Mouse (Mus musculus): Measurements from ENCODE around the gene Adgrg7. TPM values are rescaled to one million over a fixed set of nuclear protein-coding genes. Genes with fewer than 3 reads are reported as not detected.

Adgrg7 gene
- polyA plus RNA-seq (2012; rRNA removed; ENCODE audit: low replicate concordance), result 2.4 TPM in 1 of 2 replicates, not detected in the other

GRCm38 (mm10) chr16:56795481-56796139, at the start of gene Adgrg7:
Gene Adgrg7 (minus strand): TSS chr16:56795855.

DNA sequence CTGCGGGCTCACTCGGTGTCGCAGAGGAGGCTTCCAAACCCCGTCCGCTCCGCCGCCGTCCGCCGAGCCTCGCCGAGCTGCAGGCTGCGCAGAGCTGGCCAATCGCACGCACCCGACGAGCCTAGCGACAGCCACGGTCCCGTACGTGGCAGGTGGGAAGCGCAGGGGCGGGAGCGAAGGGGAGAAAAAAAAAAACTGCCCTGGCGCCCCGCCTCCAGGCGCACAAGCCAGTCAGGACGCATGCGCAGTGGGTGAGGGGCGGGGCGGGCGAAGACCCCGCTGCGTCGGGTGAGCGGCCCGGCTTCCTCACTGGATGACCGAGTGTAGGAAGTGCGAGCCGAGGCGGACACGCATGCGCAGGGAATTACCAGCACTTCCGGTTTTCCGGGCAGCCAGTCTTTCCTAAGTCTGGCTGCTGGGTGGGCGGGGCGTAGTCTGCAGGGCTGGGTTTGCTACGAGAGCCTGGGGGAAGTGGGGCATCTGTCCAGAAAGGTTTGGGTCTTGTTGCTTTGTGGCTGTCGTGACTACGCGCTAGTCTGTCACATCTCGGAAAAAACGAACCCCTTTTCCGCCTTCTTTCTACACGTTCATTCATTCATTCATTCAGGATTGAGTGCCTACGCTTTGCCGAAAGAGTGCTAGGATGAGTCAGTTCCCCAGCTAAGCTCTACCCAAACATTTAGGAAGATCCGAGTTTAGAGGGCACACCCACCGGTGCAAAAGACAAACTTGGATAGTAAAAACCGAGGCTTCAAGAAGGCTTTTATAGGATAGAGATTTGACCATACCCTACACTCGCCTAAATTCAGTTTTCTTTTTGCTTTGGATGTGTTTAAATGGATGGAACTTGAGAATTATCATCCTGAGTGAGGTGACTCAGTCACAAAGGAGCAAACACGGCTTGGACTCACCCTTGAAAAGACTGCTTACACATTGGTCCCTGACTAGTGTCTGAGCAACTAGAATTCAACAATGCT, 78.1 kb downstream of the Adgrg7 start, which contains the start of gene Tfg:
Gene Tfg (minus strand): TSS at position 227 of the 977 bp plus-strand sequence.

Other genes starting within 250 kb of the Adgrg7 start
- gene Tfg, start 78.4 kb downstream of the Adgrg7 start, polyA plus RNA-seq (2012; rRNA removed; ENCODE audit: low replicate concordance), result 89.6 and 115 TPM in 2 replicates
- gene Tmem45a, start 90.3 kb upstream of the Adgrg7 start, polyA plus RNA-seq (2012; rRNA removed; ENCODE audit: low replicate concordance), result 3.1 and 10.8 TPM in 2 replicates
- not detected in 2 replicates for gene Lnp1, start 132.2 kb upstream of the Adgrg7 start, polyA plus RNA-seq (2012; rRNA removed; ENCODE audit: low replicate concordance)

Data from subcutaneous adipose tissue, adult 2 months (tissue).